Mouse (Mus musculus): Measurements from ENCODE around the gene Kif26b. TPM values are rescaled to one million over a fixed set of nuclear protein-coding genes. Genes with fewer than 3 reads are reported as not detected.

Kif26b gene
- total and polyA plus RNA-seq, 3 experiments: 0.04 to 0.16 TPM; not detected in 1

DNA sequence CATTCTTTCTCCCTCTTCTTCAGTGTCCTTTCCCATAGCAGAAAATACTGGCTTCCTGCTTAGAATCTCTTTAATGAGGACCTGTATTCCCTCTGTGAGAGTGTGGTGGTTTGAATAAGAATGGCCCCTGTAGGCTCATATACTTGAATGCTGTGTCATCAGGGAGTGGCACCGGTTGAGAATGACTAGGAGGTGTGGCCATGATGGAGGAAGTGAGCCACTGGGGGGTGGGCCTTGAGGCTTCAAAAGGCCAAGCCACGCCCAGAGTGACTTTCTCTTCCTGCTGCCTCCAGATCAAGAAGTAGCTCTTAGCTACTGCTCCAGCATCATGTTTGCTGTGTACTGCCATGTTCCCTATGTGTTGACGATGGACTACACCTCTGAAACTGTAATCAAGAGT is 15.7 kb downstream of the Kif26b start:
- peak; percentile 34; the same call in 1 of the 2 replicates for ATAC-seq (ENCODE audit: extremely low read depth, insufficient number of reproducible peaks, low FRiP score, poor library complexity, severe bottlenecking)
- TF ChIP-seq POLR2AphosphoS5 (IDR thresholded peaks at IDR 0.05; ENCODE audit: insufficient replicate concordance, low read depth, low read length): no peak
- TF ChIP-seq CTCF (IDR thresholded peaks at IDR 0.05; ENCODE audit: low read depth, low read length): no peak
- TF ChIP-seq GATA2 (IDR thresholded peaks at IDR 0.05; ENCODE audit: borderline replicate concordance, low read depth, low read length): no peak
- no peak for TF ChIP-seq GATA1 (IDR thresholded peaks at IDR 0.05; ENCODE audit: borderline replicate concordance, low read length)
- TF ChIP-seq TAL1 (conservative IDR thresholded peaks at IDR 0.05; ENCODE audit: low read depth, low read length): no peak
- Histone ChIP-seq H3K4me1 (ENCODE audit: insufficient read depth, low read depth, low read length) (peaks cover 6% of the 10 kb centered on the region; the same call in 1 of the 2 replicates), H3K9me3 (replicated peaks) (0 out of 2 replicates have a peak, but pooled peaks cover 2% of the 10 kb centered on the region), H3K27me3 (ENCODE audit: insufficient read depth, low read length) (0 out of 2 replicates have a peak, but pooled peaks cover 3% of the 10 kb centered on the region), H3K4me3 (ENCODE audit: low read depth, low read length) (no peak overlapping the region), H3K36me3 (replicated peaks) (no peaks in the 10 kb centered on the region)
- no peak for DNase-seq (ENCODE audit: low spot score)

DNA sequence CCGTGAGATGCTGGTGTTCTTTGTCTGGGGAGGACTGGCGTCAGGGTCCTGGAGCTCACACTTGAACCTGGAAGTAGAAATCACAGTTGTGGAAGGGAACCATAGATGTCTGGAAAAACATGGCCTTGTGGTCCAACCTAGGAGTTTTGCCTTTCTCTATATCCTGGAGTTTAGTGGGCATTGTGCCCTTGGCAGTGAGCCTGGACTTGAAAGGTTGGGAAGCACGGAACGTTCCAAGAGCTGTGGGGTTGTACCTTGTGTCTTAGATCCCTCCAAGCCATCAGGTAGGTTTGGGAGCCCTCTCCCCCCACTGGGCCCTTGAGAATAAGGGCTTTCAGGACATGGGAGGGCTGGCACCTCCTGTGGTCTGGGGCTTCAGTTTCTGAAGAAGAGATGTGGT is 20.7 kb downstream of the Kif26b start:
- H3K4me1 ChIP-seq (ENCODE audit: insufficient read depth, low read depth, low read length): peaks cover 2% of the 10 kb centered on the region
- 0 out of 2 replicates have a peak, but pooled peaks cover 2% of the 10 kb centered on the region for H3K9me3 ChIP-seq (replicated peaks)
- H3K36me3 ChIP-seq (replicated peaks): no peaks in the 10 kb centered on the region
- ATAC-seq (ENCODE audit: extremely low read depth, insufficient number of reproducible peaks, low FRiP score, poor library complexity, severe bottlenecking): no peak
- TF ChIP-seq GATA1 (IDR thresholded peaks at IDR 0.05; ENCODE audit: borderline replicate concordance, low read length) (no peak), GATA2 (IDR thresholded peaks at IDR 0.05; ENCODE audit: borderline replicate concordance, low read depth, low read length) (no peak)
- H3K27me3 ChIP-seq (ENCODE audit: insufficient read depth, low read length): no peaks in the 10 kb centered on the region
- no peak overlapping the region for H3K4me3 ChIP-seq (ENCODE audit: low read depth, low read length)
- DNase-seq (ENCODE audit: low spot score): no peak

DNA sequence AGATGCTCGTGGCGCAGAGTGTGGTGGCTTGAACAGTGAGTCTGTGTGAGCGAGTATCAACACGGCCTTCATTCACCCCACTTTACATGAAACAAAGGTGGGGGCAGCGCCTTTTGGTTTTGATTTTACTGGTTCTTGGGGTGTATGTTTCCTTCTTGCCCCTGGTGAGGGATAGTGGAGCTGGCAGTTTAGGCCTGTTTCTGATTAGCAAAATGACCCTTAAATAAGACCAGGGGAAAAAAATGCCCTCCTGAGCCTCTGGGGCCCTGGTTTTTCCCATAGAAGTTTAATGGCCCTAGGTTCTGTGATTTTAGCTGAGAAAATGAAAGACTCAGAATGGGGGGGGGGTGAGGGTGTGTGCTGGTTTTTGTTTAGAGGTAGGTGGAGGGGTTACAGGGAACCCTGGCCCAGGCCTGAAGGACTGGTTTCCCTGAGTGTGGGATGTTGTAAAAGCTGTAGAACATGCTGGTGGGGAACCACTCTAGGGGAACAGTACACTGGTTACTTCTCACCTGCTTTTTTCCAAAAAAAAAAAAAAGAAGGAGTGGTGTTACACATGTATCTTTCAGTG is 21.6 kb downstream of the Kif26b start:
- ATAC-seq (ENCODE audit: extremely low read depth, insufficient number of reproducible peaks, low FRiP score, poor library complexity, severe bottlenecking): no peak
- Histone ChIP-seq H3K4me3 (ENCODE audit: low read depth, low read length) (no peak overlapping the region), H3K4me1 (ENCODE audit: insufficient read depth, low read depth, low read length) (no peaks in the 10 kb centered on the region; the same call in 1 of the 2 replicates), H3K36me3 (replicated peaks) (no peaks in the 10 kb centered on the region), H3K9me3 (replicated peaks) (0 out of 2 replicates have a peak, but pooled peaks cover 2% of the 10 kb centered on the region), H3K27me3 (ENCODE audit: insufficient read depth, low read length) (no peaks in the 10 kb centered on the region)
- no peak for DNase-seq (ENCODE audit: low spot score)
- TF ChIP-seq GATA2 (IDR thresholded peaks at IDR 0.05; ENCODE audit: borderline replicate concordance, low read depth, low read length) (no peak), GATA1 (IDR thresholded peaks at IDR 0.05; ENCODE audit: borderline replicate concordance, low read length) (no peak), CTCF (IDR thresholded peaks at IDR 0.05; ENCODE audit: low read depth, low read length) (no peak), POLR2AphosphoS5 (IDR thresholded peaks at IDR 0.05; ENCODE audit: insufficient replicate concordance, low read depth, low read length) (no peak), TAL1 (conservative IDR thresholded peaks at IDR 0.05; ENCODE audit: low read depth, low read length) (no peak)

DNA sequence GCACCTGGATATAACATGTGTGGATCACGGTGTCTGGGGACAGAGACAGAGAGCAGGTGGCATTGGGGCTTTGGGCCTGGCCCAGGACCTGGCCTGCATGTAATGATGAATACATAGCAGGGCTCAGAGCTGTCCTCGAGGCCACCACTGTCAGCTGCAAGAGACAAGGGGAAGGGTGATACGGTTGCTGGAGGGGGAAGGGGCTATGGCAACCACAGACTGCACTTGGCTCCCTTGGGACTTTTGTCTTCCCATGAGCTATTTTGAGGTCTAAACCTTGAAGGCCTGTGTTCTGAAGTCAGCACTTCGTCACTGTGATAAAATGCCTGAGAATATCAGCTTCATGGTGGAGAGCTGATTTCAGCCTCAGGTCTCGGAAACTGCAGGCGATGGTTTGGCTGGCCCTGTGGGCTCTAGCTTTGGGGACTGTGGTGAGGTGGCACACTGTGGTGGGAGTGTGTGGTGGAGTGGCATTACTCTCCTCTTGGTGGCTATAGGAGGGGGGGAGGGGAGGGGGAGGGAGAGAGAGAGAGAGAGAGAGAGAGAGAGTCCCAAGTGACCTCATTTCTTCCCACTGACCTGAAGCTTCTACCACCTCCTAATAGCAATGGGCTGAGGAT is 23.5 kb downstream of the Kif26b start:
- no peak for TF ChIP-seq TAL1 (conservative IDR thresholded peaks at IDR 0.05; ENCODE audit: low read depth, low read length)
- TF ChIP-seq POLR2AphosphoS5 (IDR thresholded peaks at IDR 0.05; ENCODE audit: insufficient replicate concordance, low read depth, low read length): no peak
- no peak for TF ChIP-seq CTCF (IDR thresholded peaks at IDR 0.05; ENCODE audit: low read depth, low read length)
- no peak for TF ChIP-seq GATA2 (IDR thresholded peaks at IDR 0.05; ENCODE audit: borderline replicate concordance, low read depth, low read length)
- TF ChIP-seq GATA1 (IDR thresholded peaks at IDR 0.05; ENCODE audit: borderline replicate concordance, low read length): no peak
- H3K4me1 ChIP-seq (ENCODE audit: insufficient read depth, low read depth, low read length): no peaks in the 10 kb centered on the region; the same call in 1 of the 2 replicates
- H3K9me3 ChIP-seq (replicated peaks): no peaks in the 10 kb centered on the region
- H3K4me3 ChIP-seq (ENCODE audit: low read depth, low read length): no peak overlapping the region
- no peaks in the 10 kb centered on the region for H3K27me3 ChIP-seq (ENCODE audit: insufficient read depth, low read length)
- DNase-seq (ENCODE audit: low spot score): no peak
- H3K36me3 ChIP-seq (replicated peaks): no peaks in the 10 kb centered on the region
- ATAC-seq (ENCODE audit: extremely low read depth, insufficient number of reproducible peaks, low FRiP score, poor library complexity, severe bottlenecking): no peak

DNA sequence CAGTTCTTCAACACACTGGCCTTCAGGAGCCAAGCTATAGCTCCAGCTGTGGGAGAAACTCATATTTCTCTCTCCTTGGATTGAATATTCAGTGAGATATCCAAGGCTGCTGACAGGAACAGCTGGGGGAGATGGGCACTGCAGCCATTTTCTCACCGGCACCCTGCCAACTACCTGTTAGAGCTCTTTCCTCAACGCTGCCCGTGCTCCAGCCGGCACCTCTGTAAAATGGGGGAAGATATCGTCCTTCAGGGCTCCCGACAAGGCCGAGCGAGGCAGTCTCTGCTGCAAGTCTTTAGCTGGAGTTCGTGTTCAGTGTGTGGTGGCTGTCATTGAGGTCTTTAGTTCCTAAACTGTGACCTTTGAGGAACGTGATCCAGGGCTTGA is 24.0 kb downstream of the Kif26b start:
- Histone ChIP-seq H3K4me3 (ENCODE audit: low read depth, low read length) (no peak overlapping the region), H3K4me1 (ENCODE audit: insufficient read depth, low read depth, low read length) (no peaks in the 10 kb centered on the region; the same call in 1 of the 2 replicates), H3K27me3 (ENCODE audit: insufficient read depth, low read length) (no peaks in the 10 kb centered on the region), H3K9me3 (replicated peaks) (no peaks in the 10 kb centered on the region), H3K36me3 (replicated peaks) (no peaks in the 10 kb centered on the region)
- TF ChIP-seq TAL1 (conservative IDR thresholded peaks at IDR 0.05; ENCODE audit: low read depth, low read length) (no peak), CTCF (IDR thresholded peaks at IDR 0.05; ENCODE audit: low read depth, low read length) (no peak), GATA1 (IDR thresholded peaks at IDR 0.05; ENCODE audit: borderline replicate concordance, low read length) (no peak), POLR2AphosphoS5 (IDR thresholded peaks at IDR 0.05; ENCODE audit: insufficient replicate concordance, low read depth, low read length) (no peak), GATA2 (IDR thresholded peaks at IDR 0.05; ENCODE audit: borderline replicate concordance, low read depth, low read length) (no peak)
- no peak for DNase-seq (ENCODE audit: low spot score)
- no peak for ATAC-seq (ENCODE audit: extremely low read depth, insufficient number of reproducible peaks, low FRiP score, poor library complexity, severe bottlenecking)

DNA sequence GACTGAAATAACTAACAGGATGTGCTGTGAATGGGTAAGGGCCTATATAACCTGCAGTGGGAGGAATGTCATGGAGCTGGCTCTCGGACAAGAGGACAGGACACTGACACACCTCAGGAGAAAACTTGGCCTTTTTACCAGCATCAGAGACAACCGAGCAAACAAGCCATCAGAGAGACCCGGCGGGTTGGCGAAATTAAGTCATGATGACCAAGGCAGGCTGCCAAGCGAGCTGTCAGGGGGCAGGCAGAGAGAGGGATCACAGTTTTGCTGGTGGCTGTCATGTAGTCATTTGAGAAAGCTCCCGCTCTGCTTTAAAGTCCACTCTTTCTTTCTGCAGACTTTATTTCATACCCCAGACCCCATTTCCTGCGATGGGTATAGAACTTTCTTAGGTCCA is 27.3 kb downstream of the Kif26b start:
- Histone ChIP-seq H3K27me3 (ENCODE audit: insufficient read depth, low read length) (no peaks in the 10 kb centered on the region), H3K4me3 (ENCODE audit: low read depth, low read length) (no peak overlapping the region), H3K9me3 (replicated peaks) (peaks cover 10% of the 10 kb centered on the region), H3K4me1 (ENCODE audit: insufficient read depth, low read depth, low read length) (no peaks in the 10 kb centered on the region; the same call in 1 of the 2 replicates), H3K36me3 (replicated peaks) (no peaks in the 10 kb centered on the region)
- no peak for ATAC-seq (ENCODE audit: extremely low read depth, insufficient number of reproducible peaks, low FRiP score, poor library complexity, severe bottlenecking)
- TF ChIP-seq CTCF (IDR thresholded peaks at IDR 0.05; ENCODE audit: low read depth, low read length): no peak
- TF ChIP-seq GATA2 (IDR thresholded peaks at IDR 0.05; ENCODE audit: borderline replicate concordance, low read depth, low read length): no peak
- DNase-seq (ENCODE audit: low spot score): no peak

Data from G1E (cell line).